Mouse (Mus musculus): Measurements from ENCODE around the gene Zfp277. TPM values are rescaled to one million over a fixed set of nuclear protein-coding genes. Genes with fewer than 3 reads are reported as not detected.

Gene Zfp277
- polyA plus RNA-seq, 1 experiment from 2014 or later = 30.9 TPM

GRCm38 (mm10) chr12:40298636-40299035, 147.1 kb downstream of the Zfp277 start:
- Histone ChIP-seq H3K36me3 (ENCODE audit: control insufficient read depth, insufficient read depth, low read length) (no peaks in the 10 kb centered on the region), H3K27ac (ENCODE audit: low read length) (no peak overlapping the region), H3K4me2 (ENCODE audit: low read depth, low read length) (no peak overlapping the region), H3K27me3 (ENCODE audit: control insufficient read depth, insufficient read depth, low read length) (no peaks in the 10 kb centered on the region), H3K9me3 (replicated peaks; ENCODE audit: control insufficient read depth, low read length) (no peaks in the 10 kb centered on the region), H3K9ac (ENCODE audit: low read length) (no peak overlapping the region), H3K4me3 (replicated peaks; ENCODE audit: low read length) (no peak overlapping the region), H3K4me1 (ENCODE audit: control insufficient read depth, insufficient read depth, low read length) (no peaks in the 10 kb centered on the region)
- WGBS = 81% methylated on average over 3 of the region's 3 CpGs
- no peak for ATAC-seq (ENCODE audit: insufficient read depth, low FRiP score)

GRCm38 (mm10) chr12:40286539-40286938, 159.2 kb downstream of the Zfp277 start:
- 63% methylated on average over 4 of the region's 4 CpGs for WGBS
- H3K9ac ChIP-seq (ENCODE audit: low read length) = no peak overlapping the region
- no peak for ATAC-seq (ENCODE audit: insufficient read depth, low FRiP score)

DNA sequence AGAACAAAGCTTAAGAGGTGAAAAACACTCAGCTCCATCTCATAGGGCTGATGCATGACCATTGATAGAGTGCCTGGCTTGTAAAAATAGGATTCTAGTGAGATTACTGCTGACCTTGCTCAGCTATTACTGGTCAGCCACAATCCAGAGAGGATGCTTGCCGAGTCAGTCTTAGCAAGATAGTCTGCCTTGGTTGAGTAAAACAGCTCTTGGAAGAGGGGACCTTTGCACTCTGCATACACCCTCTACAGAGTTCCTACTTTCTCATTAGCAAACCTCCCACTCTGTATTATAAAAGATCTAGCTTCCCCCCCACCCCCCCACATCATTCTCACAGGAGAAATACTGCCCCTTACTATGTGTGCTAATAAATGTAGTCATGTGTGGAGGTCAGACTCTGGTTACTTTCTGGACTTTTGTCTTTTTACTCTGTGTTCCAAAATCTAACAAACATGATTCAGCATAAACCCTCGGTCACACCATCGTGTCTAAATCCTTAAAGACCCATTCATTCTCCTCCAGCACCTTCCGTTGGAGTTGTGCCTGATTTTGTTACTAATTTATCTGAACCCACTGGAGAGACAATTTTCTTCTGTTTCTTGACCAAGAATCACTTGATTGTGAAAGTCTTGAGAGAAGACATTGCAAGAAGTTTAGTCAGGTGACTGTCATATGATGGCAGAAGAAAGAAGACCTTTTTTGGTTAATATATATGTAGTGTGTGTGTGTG, 164.9 kb downstream of the Zfp277 start:
- no peaks in the 10 kb centered on the region for H3K4me1 ChIP-seq (ENCODE audit: control insufficient read depth, insufficient read depth, low read length)
- H3K36me3 ChIP-seq (ENCODE audit: control insufficient read depth, insufficient read depth, low read length) = no peaks in the 10 kb centered on the region
- no peak overlapping the region for H3K4me3 ChIP-seq (replicated peaks; ENCODE audit: low read length)
- H3K27ac ChIP-seq (ENCODE audit: low read length) = no peak overlapping the region
- H3K4me2 ChIP-seq (ENCODE audit: low read depth, low read length) = no peak overlapping the region
- H3K9me3 ChIP-seq (replicated peaks; ENCODE audit: control insufficient read depth, low read length) = no peaks in the 10 kb centered on the region
- no peak overlapping the region for H3K9ac ChIP-seq (ENCODE audit: low read length)
- ATAC-seq (ENCODE audit: insufficient read depth, low FRiP score) = no peak
- WGBS = 81% methylated on average over 4 of the region's 4 CpGs
- no peaks in the 10 kb centered on the region for H3K27me3 ChIP-seq (ENCODE audit: control insufficient read depth, insufficient read depth, low read length)

More at GRCm38 (mm10) chr12:40286539-40286938, 159.2 kb downstream of the Zfp277 start:
- H3K27ac ChIP-seq (ENCODE audit: low read length) = no peak overlapping the region
- no peaks in the 10 kb centered on the region for H3K36me3 ChIP-seq (ENCODE audit: control insufficient read depth, insufficient read depth, low read length)
- no peaks in the 10 kb centered on the region for H3K27me3 ChIP-seq (ENCODE audit: control insufficient read depth, insufficient read depth, low read length)
- H3K4me2 ChIP-seq (ENCODE audit: low read depth, low read length) = no peak overlapping the region
- H3K4me1 ChIP-seq (ENCODE audit: control insufficient read depth, insufficient read depth, low read length) = no peaks in the 10 kb centered on the region
- H3K9me3 ChIP-seq (replicated peaks; ENCODE audit: control insufficient read depth, low read length) = no peaks in the 10 kb centered on the region
- no peak overlapping the region for H3K4me3 ChIP-seq (replicated peaks; ENCODE audit: low read length)

- Histone ChIP-seq H3K9ac (ENCODE audit: low read length) (no peak overlapping the region), H3K9me3 (replicated peaks; ENCODE audit: control insufficient read depth, low read length) (no peaks in the 10 kb centered on the region), H3K36me3 (ENCODE audit: control insufficient read depth, insufficient read depth, low read length) (no peaks in the 10 kb centered on the region), H3K4me1 (ENCODE audit: control insufficient read depth, insufficient read depth, low read length) (no peaks in the 10 kb centered on the region), H3K27me3 (ENCODE audit: control insufficient read depth, insufficient read depth, low read length) (no peaks in the 10 kb centered on the region), H3K27ac (ENCODE audit: low read length) (no peak overlapping the region), H3K4me3 (replicated peaks; ENCODE audit: low read length) (no peak overlapping the region), H3K4me2 (ENCODE audit: low read depth, low read length) (no peak overlapping the region)
- ATAC-seq (ENCODE audit: insufficient read depth, low FRiP score) = no peak
- 74% methylated on average over 3 of the region's 3 CpGs for WGBS
These were observed 168.1 kb downstream of the Zfp277 start for GRCm38 (mm10) chr12:40277581-40277980.

- H3K9me3 ChIP-seq (replicated peaks; ENCODE audit: control insufficient read depth, low read length) = no peaks in the 10 kb centered on the region
- H3K27ac ChIP-seq (ENCODE audit: low read length) = no peak overlapping the region
- H3K4me3 ChIP-seq (replicated peaks; ENCODE audit: low read length) = no peak overlapping the region
- no peaks in the 10 kb centered on the region for H3K4me1 ChIP-seq (ENCODE audit: control insufficient read depth, insufficient read depth, low read length)
- H3K36me3 ChIP-seq (ENCODE audit: control insufficient read depth, insufficient read depth, low read length) = no peaks in the 10 kb centered on the region
- no peak overlapping the region for H3K4me2 ChIP-seq (ENCODE audit: low read depth, low read length)
- no peak overlapping the region for H3K9ac ChIP-seq (ENCODE audit: low read length)
- no peaks in the 10 kb centered on the region for H3K27me3 ChIP-seq (ENCODE audit: control insufficient read depth, insufficient read depth, low read length)
- ATAC-seq (ENCODE audit: insufficient read depth, low FRiP score) = no peak
These were observed 170.8 kb downstream of the Zfp277 start for GRCm38 (mm10) chr12:40274931-40275330.

GRCm38 (mm10) chr12:40273339-40273738, 172.4 kb downstream of the Zfp277 start:
- Histone ChIP-seq H3K4me1 (ENCODE audit: control insufficient read depth, insufficient read depth, low read length) (no peaks in the 10 kb centered on the region), H3K27me3 (ENCODE audit: control insufficient read depth, insufficient read depth, low read length) (no peaks in the 10 kb centered on the region), H3K4me2 (ENCODE audit: low read depth, low read length) (no peak overlapping the region), H3K36me3 (ENCODE audit: control insufficient read depth, insufficient read depth, low read length) (no peaks in the 10 kb centered on the region), H3K9me3 (replicated peaks; ENCODE audit: control insufficient read depth, low read length) (no peaks in the 10 kb centered on the region), H3K27ac (ENCODE audit: low read length) (no peak overlapping the region), H3K4me3 (replicated peaks; ENCODE audit: low read length) (no peak overlapping the region), H3K9ac (ENCODE audit: low read length) (no peak overlapping the region)
- no peak for ATAC-seq (ENCODE audit: insufficient read depth, low FRiP score)
- 71% methylated on average over 4 of the region's 4 CpGs for WGBS

DNA sequence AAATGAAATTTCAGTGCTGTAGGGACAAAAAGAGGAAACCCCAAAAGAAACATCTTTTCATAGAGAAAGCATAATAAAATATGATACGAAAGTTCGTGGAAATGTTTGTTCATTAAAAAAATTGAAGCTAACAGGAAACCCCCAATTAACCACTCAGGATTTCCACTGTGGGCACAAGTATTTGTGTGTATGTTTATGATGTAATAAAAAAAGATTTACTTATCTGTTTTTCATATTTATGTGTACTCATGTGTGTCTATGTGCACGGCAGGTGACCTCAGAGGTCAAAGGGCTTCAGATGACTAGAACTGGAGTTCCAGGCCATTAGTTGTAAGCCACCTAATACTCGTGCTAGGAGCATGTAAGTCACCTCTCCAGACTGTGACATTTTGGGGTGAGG, 173.0 kb downstream of the Zfp277 start:
- no peak for ATAC-seq (ENCODE audit: insufficient read depth, low FRiP score)

DNA sequence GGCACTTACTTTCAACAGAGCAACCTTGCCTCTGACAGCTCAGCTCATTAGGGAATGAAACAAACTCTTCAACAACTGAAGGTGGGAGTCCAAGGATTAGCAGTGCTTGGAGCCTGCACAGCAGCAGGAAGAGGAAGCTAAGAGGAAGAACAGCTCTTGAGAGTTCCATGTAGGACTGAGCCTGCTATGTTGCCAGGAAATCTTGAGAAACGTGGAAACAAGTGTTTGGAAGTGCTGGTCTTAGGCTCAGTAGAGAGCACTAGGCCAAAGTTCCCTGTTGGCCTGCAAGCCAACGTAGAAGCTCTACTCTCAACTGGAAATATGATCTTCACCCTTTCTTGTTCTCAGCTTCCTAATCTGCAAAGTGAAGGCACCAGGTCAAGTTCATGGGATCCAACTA, 177.4 kb downstream of the Zfp277 start:
- no peak overlapping the region for H3K27ac ChIP-seq (ENCODE audit: low read length)
- H3K36me3 ChIP-seq (ENCODE audit: control insufficient read depth, insufficient read depth, low read length) = no peaks in the 10 kb centered on the region
- no peak overlapping the region for H3K4me3 ChIP-seq (replicated peaks; ENCODE audit: low read length)
- no peaks in the 10 kb centered on the region for H3K27me3 ChIP-seq (ENCODE audit: control insufficient read depth, insufficient read depth, low read length)
- no peak overlapping the region for H3K4me2 ChIP-seq (ENCODE audit: low read depth, low read length)
- H3K9me3 ChIP-seq (replicated peaks; ENCODE audit: control insufficient read depth, low read length) = no peaks in the 10 kb centered on the region
- H3K9ac ChIP-seq (ENCODE audit: low read length) = no peak overlapping the region
- no peaks in the 10 kb centered on the region for H3K4me1 ChIP-seq (ENCODE audit: control insufficient read depth, insufficient read depth, low read length)
- ATAC-seq (ENCODE audit: insufficient read depth, low FRiP score) = no peak
- 70% methylated on average over 2 of the region's 2 CpGs for WGBS

More for the DNA sequence above, 173.0 kb downstream of the Zfp277 start:
- H3K9ac ChIP-seq (ENCODE audit: low read length) = no peak overlapping the region
- H3K27ac ChIP-seq (ENCODE audit: low read length) = no peak overlapping the region
- H3K4me3 ChIP-seq (replicated peaks; ENCODE audit: low read length) = no peak overlapping the region
- H3K27me3 ChIP-seq (ENCODE audit: control insufficient read depth, insufficient read depth, low read length) = no peaks in the 10 kb centered on the region
- no peaks in the 10 kb centered on the region for H3K4me1 ChIP-seq (ENCODE audit: control insufficient read depth, insufficient read depth, low read length)
- no peaks in the 10 kb centered on the region for H3K9me3 ChIP-seq (replicated peaks; ENCODE audit: control insufficient read depth, low read length)
- H3K36me3 ChIP-seq (ENCODE audit: control insufficient read depth, insufficient read depth, low read length) = no peaks in the 10 kb centered on the region
- WGBS = 81% methylated on average over 4 of the region's 4 CpGs
- H3K4me2 ChIP-seq (ENCODE audit: low read depth, low read length) = no peak overlapping the region

Data from stomach, embryonic 16.5 days (tissue).